Mouse (Mus musculus) midbrain, embryonic 16.5 days (tissue): ENCODE measurements around the gene Mcm5. TPM values are rescaled to one million over a fixed set of nuclear protein-coding genes. Genes with fewer than 3 reads are reported as not detected.

Experiments
- ATAC-seq: fragments of 200-750 bp; cut with Nextera tagmentation; 2 replicates; pipeline ENCODE4 v1.8.0; 2017; ENCODE audit warnings: moderate TSS enrichment
- H3K27ac ChIP-seq: fragments of 300-500 bp; sonication (generic); 2 replicates; pipeline ENCODE4 v1.5.1; 2014; ENCODE audit warnings: mild to moderate bottlenecking, low read length, mixed read lengths
- H3K27me3 ChIP-seq: fragments of 300-500 bp; sonication (generic); 2 replicates; pipeline ENCODE4 v1.6.1; 2014; ENCODE audit warnings: low read depth, low read length, mixed read lengths; ENCODE audit not compliant: control insufficient read depth, insufficient read depth
- H3K36me3 ChIP-seq: fragments of 300-500 bp; sonication (generic); 2 replicates; pipeline ENCODE4 v1.6.1; 2014; ENCODE audit warnings: mild to moderate bottlenecking, low read length, moderate library complexity, mixed read lengths; ENCODE audit not compliant: control insufficient read depth, insufficient read depth
- H3K4me1 ChIP-seq: fragments of 300-500 bp; sonication (generic); 2 replicates; pipeline ENCODE4 v1.6.1; 2014; ENCODE audit warnings: mild to moderate bottlenecking, low read length, mixed read lengths; ENCODE audit not compliant: control insufficient read depth, insufficient read depth
- H3K4me2 ChIP-seq: fragments of 300-500 bp; sonication (generic); 2 replicates; pipeline ENCODE4 v1.6.1; 2014; ENCODE audit warnings: mild to moderate bottlenecking, low read length, mixed read lengths
- H3K4me3 ChIP-seq: fragments of 300-500 bp; sonication (generic); 2 replicates; pipeline ENCODE4 v1.5.1; 2014; ENCODE audit warnings: low read depth, mild to moderate bottlenecking, low read length, moderate library complexity, mixed read lengths
- H3K9ac ChIP-seq: fragments of 300-500 bp; sonication (generic); 2 replicates; pipeline ENCODE4 v1.6.1; 2014; ENCODE audit warnings: low read depth, low read length, mixed read lengths
- H3K9me3 ChIP-seq: fragments of 300-500 bp; sonication (generic); replicated peaks from 2 replicates; pipeline ENCODE4 v1.6.1; 2014; ENCODE audit warnings: mild to moderate bottlenecking, low read length, mixed read lengths; ENCODE audit not compliant: control insufficient read depth, poor library complexity, severe bottlenecking
- WGBS: fragments of 180-500 bp; shearing (Covaris S2); extraction: QIAGEN DNeasy Blood & Tissue Kit; methylation state at CpG from one replicate; pipeline ENCODE4 v1.1.7; 2014; 5-methylcytosine and 5-hydroxymethylcytosine counted together
- polyA plus RNA-seq: library from polyadenylated mRNA; unstranded; fragments of >200 nt; fragmentation: Nextera tagmentation; extraction: Ambion mirVana; gene quantifications from 2 replicates; pipeline ENCODE4 v1.2.1, GENCODE M21; 2015

Gene Mcm5
- polyA plus RNA-seq, 1 experiment from 2014 or later: 23.0 TPM

- H3K9ac ChIP-seq: no peak overlapping the region
- whole genome bisulfite sequencing: 82% methylated on average over 5 of the region's 5 CpGs
- H3K4me3 ChIP-seq: no peak overlapping the region
- H3K9me3 ChIP-seq: no peaks in the 10 kb centered on the region
- no peak overlapping the region for H3K27ac ChIP-seq
- H3K4me1 ChIP-seq: no peaks in the 10 kb centered on the region
- H3K36me3 ChIP-seq: no peaks in the 10 kb centered on the region
- H3K27me3 ChIP-seq: no peaks in the 10 kb centered on the region
- no peak for ATAC-seq
- H3K4me2 ChIP-seq: no peak overlapping the region
Observed at GRCm38 (mm10) chr8:75150911-75151610, 41.7 kb downstream of the Mcm5 start.

- H3K27me3 ChIP-seq: no peaks in the 10 kb centered on the region
- no peak overlapping the region for H3K9ac ChIP-seq
- H3K27ac ChIP-seq: no peak overlapping the region
- H3K4me1 ChIP-seq: no peaks in the 10 kb centered on the region
- WGBS: 85% methylated on average over 4 of the region's 4 CpGs
- ATAC-seq: no peak
- no peaks in the 10 kb centered on the region for H3K9me3 ChIP-seq
- no peaks in the 10 kb centered on the region for H3K36me3 ChIP-seq
- no peak overlapping the region for H3K4me3 ChIP-seq
- no peak overlapping the region for H3K4me2 ChIP-seq
Observed at GRCm38 (mm10) chr8:75151743-75152142, 42.4 kb downstream of the Mcm5 start.

- H3K27ac ChIP-seq: no peak overlapping the region
- no peak overlapping the region for H3K9ac ChIP-seq
- H3K4me1 ChIP-seq: no peaks in the 10 kb centered on the region
- no peak for ATAC-seq
- no peaks in the 10 kb centered on the region for H3K36me3 ChIP-seq
- H3K4me2 ChIP-seq: no peak overlapping the region
- H3K9me3 ChIP-seq: no peaks in the 10 kb centered on the region
- no peaks in the 10 kb centered on the region for H3K27me3 ChIP-seq
- WGBS: 78% methylated on average over 2 of the region's 2 CpGs
- no peak overlapping the region for H3K4me3 ChIP-seq
Observed at GRCm38 (mm10) chr8:75152505-75153082, 43.2 kb downstream of the Mcm5 start.

GRCm38 (mm10) chr8:75154855-75155478 is 45.6 kb downstream of the Mcm5 start:
- Histone ChIP-seq H3K36me3 (no peaks in the 10 kb centered on the region), H3K9ac (no peak overlapping the region), H3K9me3 (no peaks in the 10 kb centered on the region), H3K27ac (no peak overlapping the region), H3K4me1 (no peaks in the 10 kb centered on the region), H3K4me3 (no peak overlapping the region), H3K27me3 (no peaks in the 10 kb centered on the region), H3K4me2 (no peak overlapping the region)
- no peak for ATAC-seq
- 80% methylated on average over 5 of the region's 5 CpGs for WGBS

- no peaks in the 10 kb centered on the region for H3K4me1 ChIP-seq
- H3K27me3 ChIP-seq: no peaks in the 10 kb centered on the region
- ATAC-seq: no peak
- H3K27ac ChIP-seq: no peak overlapping the region
- H3K4me3 ChIP-seq: no peak overlapping the region
- H3K36me3 ChIP-seq: no peaks in the 10 kb centered on the region
- H3K9ac ChIP-seq: no peak overlapping the region
- WGBS: 72% methylated on average over 2 of the region's 2 CpGs
- no peak overlapping the region for H3K4me2 ChIP-seq
- H3K9me3 ChIP-seq: no peaks in the 10 kb centered on the region
Observed at GRCm38 (mm10) chr8:75155740-75156322, 46.5 kb downstream of the Mcm5 start.

GRCm38 (mm10) chr8:75157471-75158230 is 48.3 kb downstream of the Mcm5 start:
- Histone ChIP-seq H3K9me3 (no peaks in the 10 kb centered on the region), H3K4me2 (no peak overlapping the region), H3K27me3 (no peaks in the 10 kb centered on the region), H3K4me3 (no peak overlapping the region), H3K9ac (no peak overlapping the region), H3K4me1 (no peaks in the 10 kb centered on the region), H3K27ac (no peak overlapping the region), H3K36me3 (no peaks in the 10 kb centered on the region)
- 26% methylated on average over 7 of the region's 7 CpGs for WGBS
- peak; percentile 75 for ATAC-seq

GRCm38 (mm10) chr8:75169363-75169762 is 60.0 kb downstream of the Mcm5 start:
- Histone ChIP-seq H3K4me1 (no peaks in the 10 kb centered on the region), H3K4me3 (no peak overlapping the region), H3K9me3 (no peaks in the 10 kb centered on the region), H3K36me3 (no peaks in the 10 kb centered on the region), H3K9ac (no peak overlapping the region), H3K4me2 (no peak overlapping the region), H3K27me3 (no peaks in the 10 kb centered on the region), H3K27ac (no peak overlapping the region)
- WGBS: 76% methylated on average over 5 of the region's 5 CpGs
- ATAC-seq: no peak

- no peaks in the 10 kb centered on the region for H3K27me3 ChIP-seq
- H3K36me3 ChIP-seq: no peaks in the 10 kb centered on the region
- H3K4me1 ChIP-seq: no peaks in the 10 kb centered on the region
- no peak overlapping the region for H3K27ac ChIP-seq
- ATAC-seq: no peak
- 81% methylated on average over 6 of the region's 6 CpGs for WGBS
- no peak overlapping the region for H3K9ac ChIP-seq
- no peaks in the 10 kb centered on the region for H3K9me3 ChIP-seq
- no peak overlapping the region for H3K4me3 ChIP-seq
- H3K4me2 ChIP-seq: no peak overlapping the region
Observed at GRCm38 (mm10) chr8:75172009-75172685, 62.8 kb downstream of the Mcm5 start.
